Mouse (Mus musculus) adrenal gland (tissue): ENCODE results near the gene Zfp46.

Experiments used
- intact Hi-C: fragments of 180-260 bp; cut with DNase I; formaldehyde crosslinking; loops from one replicate; pipeline ENCODE4 v1.15.1; 2025
- long read RNA-seq, 2 experiments: library from polyadenylated mRNA; unstranded; transcript quantifications; one replicate each; pipeline ENCODE4 v2.0.0; 2020; ENCODE audit warnings: borderline replicate concordance in 1 of 2; ENCODE audit not compliant: insufficient replicate concordance in 1 of 2

The Zfp46 gene
- long read RNA-seq, experiment 1, full-length matches to known transcripts = 1 of 5 reads
- long read RNA-seq, experiment 1, partial matches to known transcripts = 0 of 5 reads
- long read RNA-seq, experiment 1, other reads (novel, unspliced or antisense) = 4 of 5 reads
- long read RNA-seq, experiment 2, partial matches to known transcripts = 0 of 1 reads
- long read RNA-seq, experiment 2, other reads (novel, unspliced or antisense) = 1 of 1 reads

GRCm38 (mm10) chr4:136284455-136284854 lies at the start of gene Zfp46:
Gene Zfp46, plus strand, starts transcription at chr4:136284683.
- intact Hi-C loops = loop anchor here (10.0 kb wide), 1 partner anchor 300 kb away; the partner anchor contains the start of gene Pithd1

GRCm38 (mm10) chr4:136238669-136239068 lies 45.8 kb upstream of the Zfp46 start:
- intact Hi-C loops = loop anchor here (1.0 kb wide), 1 partner anchor 36 kb away; no protein-coding TSS in a partner anchor

GRCm38 (mm10) chr4:136239111-136239510 lies 45.4 kb upstream of the Zfp46 start:
- intact Hi-C loops = loop anchor here (1.0 kb wide), 1 partner anchor 37 kb away; no protein-coding TSS in a partner anchor

GRCm38 (mm10) chr4:136239622-136240021 lies 44.9 kb upstream of the Zfp46 start:
- intact Hi-C loops = loop anchor here (1.0 kb wide), 1 partner anchor 37 kb away; no protein-coding TSS in a partner anchor

- intact Hi-C loops = no loop called here
These were observed 44.4 kb upstream of the Zfp46 start for GRCm38 (mm10) chr4:136240123-136240522.

GRCm38 (mm10) chr4:136240955-136241354 lies 43.5 kb upstream of the Zfp46 start:
- intact Hi-C loops = no loop called here

- intact Hi-C loops = no loop called here
These were observed 42.3 kb upstream of the Zfp46 start for GRCm38 (mm10) chr4:136242065-136242703.

GRCm38 (mm10) chr4:136242728-136243127 lies 41.8 kb upstream of the Zfp46 start:
- intact Hi-C loops = no loop called here

- intact Hi-C loops = no loop called here
These were observed 40.3 kb upstream of the Zfp46 start for GRCm38 (mm10) chr4:136244208-136244607.

GRCm38 (mm10) chr4:136245681-136246080 lies 38.8 kb upstream of the Zfp46 start:
- intact Hi-C loops = no loop called here

GRCm38 (mm10) chr4:136246568-136246969 lies 37.9 kb upstream of the Zfp46 start:
- intact Hi-C loops = no loop called here

GRCm38 (mm10) chr4:136247386-136247728 lies 37.1 kb upstream of the Zfp46 start:
- intact Hi-C loops = no loop called here

GRCm38 (mm10) chr4:136247729-136248463 lies 36.6 kb upstream of the Zfp46 start, which contains the start of gene Tcea3:
Gene Tcea3, plus strand, starts transcription at chr4:136247729.
- intact Hi-C loops = no loop called here

- intact Hi-C loops = no loop called here
These were observed 35.8 kb upstream of the Zfp46 start for GRCm38 (mm10) chr4:136248464-136249331.

- intact Hi-C loops = no loop called here
These were observed 35.2 kb upstream of the Zfp46 start for GRCm38 (mm10) chr4:136249332-136249647.

GRCm38 (mm10) chr4:136249780-136250179 lies 34.7 kb upstream of the Zfp46 start:
- intact Hi-C loops = no loop called here

GRCm38 (mm10) chr4:136255919-136256318 lies 28.6 kb upstream of the Zfp46 start:
- intact Hi-C loops = loop anchor here (5.0 kb wide), 1 partner anchor 66 kb away; no protein-coding TSS in a partner anchor

- intact Hi-C loops = loop anchor here (5.0 kb wide), 1 partner anchor 66 kb away; no protein-coding TSS in a partner anchor
These were observed 27.8 kb upstream of the Zfp46 start for GRCm38 (mm10) chr4:136256696-136257095.

GRCm38 (mm10) chr4:136259916-136260315 lies 24.6 kb upstream of the Zfp46 start:
- intact Hi-C loops = loop anchor here (5.0 kb wide), 1 partner anchor 62 kb away; no protein-coding TSS in a partner anchor

- intact Hi-C loops = no loop called here
These were observed 23.8 kb upstream of the Zfp46 start for GRCm38 (mm10) chr4:136260491-136261180.
